Mouse (Mus musculus) brain, adult 2 months (tissue): ENCODE results near the gene Lsm10.
"Not testable (repeated sequence)": the region's sequence is repeated elsewhere in the genome, so short reads cannot be mapped to it uniquely, and the experiment has no call there.

ENCODE experiments used
- DNase-seq: peaks from one replicate; pipeline ENCODE4 v3.0.0; 2011; ENCODE audit warnings: low read depth, low spot score

Gene Lsm10

GRCm38 (mm10) chr4:126095622-126096430 lies 597 bp upstream of the Lsm10 start:
- not testable (repeated sequence) for DNase-seq

DNA sequence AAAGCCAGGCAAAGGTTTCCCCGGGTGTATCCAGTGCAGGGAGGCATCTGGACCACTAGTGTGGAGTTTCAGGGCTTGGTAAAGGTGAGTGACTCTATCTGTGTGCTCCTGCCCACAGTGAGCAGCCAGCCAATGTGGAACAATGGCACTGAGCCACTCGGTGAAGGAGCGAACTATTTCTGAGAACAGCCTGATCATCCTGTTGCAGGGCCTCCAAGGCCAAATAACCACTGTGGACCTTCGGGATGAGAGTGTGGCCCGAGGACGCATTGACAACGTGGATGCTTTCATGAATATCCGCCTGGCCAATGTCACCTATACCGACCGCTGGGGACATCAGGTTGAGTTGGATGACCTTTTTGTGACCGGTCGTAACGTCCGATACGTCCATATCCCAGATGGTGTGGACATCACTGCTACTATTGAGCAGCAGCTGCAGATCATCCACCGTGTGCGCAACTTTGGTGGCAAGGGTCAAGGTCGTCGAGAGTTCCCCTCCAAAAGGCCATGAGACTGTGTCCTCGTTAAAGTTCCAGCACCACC lies 1.4 kb downstream of the Lsm10 start:
- no peak for DNase-seq

GRCm38 (mm10) chr4:126099365-126099764 lies 2.9 kb downstream of the Lsm10 start:
- DNase-seq: no peak

GRCm38 (mm10) chr4:126100764-126101163 lies 4.3 kb downstream of the Lsm10 start:
- no peak for DNase-seq

- peak; percentile 87 for DNase-seq
These were observed 5.8 kb downstream of the Lsm10 start for GRCm38 (mm10) chr4:126102061-126102841.

DNA sequence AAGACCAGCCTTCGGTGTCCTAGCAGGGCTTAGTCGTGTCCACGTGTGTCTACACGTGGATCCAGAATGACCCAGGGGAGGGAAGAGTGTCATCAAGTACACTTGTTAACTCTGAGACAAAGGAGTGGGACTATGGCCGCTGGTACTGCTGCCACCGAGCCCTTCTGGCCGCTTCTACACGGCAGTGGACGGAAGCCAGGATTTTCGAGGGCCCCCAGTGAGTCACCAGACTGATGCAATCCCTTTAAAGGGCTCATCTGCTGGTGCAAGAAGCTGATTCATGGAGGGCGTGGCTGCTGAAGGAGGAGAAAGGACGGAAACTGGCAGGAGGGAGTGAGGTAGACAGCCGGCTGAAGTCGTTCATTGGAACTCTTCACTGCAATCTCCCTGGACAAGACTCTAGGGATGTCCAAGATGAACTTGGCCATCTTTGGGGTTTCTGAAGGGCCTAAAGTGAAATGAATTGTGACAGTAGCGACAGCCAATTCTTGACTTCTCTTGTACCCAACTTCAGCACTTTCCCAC lies 6.7 kb downstream of the Lsm10 start:
- DNase-seq: peak; percentile 97

GRCm38 (mm10) chr4:126103590-126104068 lies 7.2 kb downstream of the Lsm10 start, which contains the start of gene Stk40:
Gene Stk40 (plus strand): TSS chr4:126103957.
- DNase-seq: peak; percentile 99

- DNase-seq: peak; percentile 72
These were observed 8.0 kb downstream of the Lsm10 start for GRCm38 (mm10) chr4:126104261-126105075.

- DNase-seq: peak; percentile 69
These were observed 8.8 kb downstream of the Lsm10 start for GRCm38 (mm10) chr4:126105131-126105783.

DNA sequence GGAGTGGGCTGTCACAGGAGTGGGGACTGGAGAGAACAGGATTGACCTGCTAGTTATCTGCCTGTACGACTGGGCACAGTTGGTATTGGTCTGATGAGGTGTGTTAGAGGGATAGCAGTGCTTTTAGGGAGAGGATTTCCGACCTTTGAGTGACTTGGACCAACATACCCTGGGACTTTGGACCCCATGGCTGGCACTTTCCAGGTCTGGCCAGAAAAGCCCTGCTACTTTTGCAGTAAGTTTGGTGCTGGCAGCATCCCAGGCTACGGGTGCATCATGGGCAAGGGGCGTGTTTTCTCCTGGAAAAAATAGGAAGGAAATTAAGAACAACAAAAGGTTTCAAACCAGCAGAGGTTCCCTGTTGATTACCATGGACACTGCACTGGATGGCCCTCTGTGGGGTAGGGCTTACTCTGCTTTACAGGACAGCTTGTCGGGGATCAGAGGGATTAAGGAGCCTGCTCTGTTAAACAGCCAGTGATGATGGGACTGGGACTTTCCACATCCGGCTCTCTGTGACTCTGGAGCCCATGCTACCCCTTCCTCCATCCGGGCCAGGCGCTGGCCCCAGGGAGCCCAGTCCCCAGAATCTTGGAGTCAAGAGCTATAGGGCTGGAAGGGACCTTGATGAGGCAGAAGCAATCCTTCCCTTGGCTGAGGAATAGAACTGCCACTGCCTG lies 11.8 kb downstream of the Lsm10 start:
- DNase-seq: no peak

DNA sequence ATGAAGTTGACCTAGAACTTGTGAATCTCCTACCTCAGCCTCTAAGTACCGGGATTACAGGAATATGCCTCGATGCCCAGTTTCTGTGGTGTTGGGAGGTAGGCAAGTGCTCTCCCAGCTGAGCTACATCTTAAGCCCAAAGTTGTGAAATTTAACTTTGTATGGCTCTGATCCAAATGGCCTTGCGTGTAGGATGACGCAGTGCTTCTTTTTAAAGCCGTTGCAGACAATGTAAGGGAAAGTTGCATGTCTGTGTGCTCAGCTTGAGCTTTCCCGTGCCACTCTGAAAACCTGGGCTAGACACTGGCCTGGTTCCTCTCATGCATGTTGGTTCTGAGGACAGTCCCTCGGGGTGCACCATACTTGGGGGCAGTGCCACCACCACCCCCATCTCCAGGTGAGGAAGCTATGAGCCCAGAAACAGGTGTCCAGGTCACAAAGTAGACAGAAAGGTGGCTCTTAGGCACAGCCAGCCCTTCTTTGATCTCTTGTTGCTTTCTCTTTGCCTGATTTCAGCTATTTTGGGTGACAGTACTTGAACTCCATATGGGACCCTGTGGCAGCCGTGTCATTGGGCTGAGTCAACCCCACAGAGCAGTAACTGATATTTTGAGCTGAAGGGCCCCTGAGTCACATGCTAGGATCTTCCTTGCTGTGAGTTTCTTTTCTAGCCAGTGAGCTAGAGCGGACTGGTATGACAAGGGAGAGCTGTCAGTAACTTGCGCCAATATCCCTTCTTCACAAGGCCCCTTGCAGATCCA lies 13.4 kb downstream of the Lsm10 start:
- DNase-seq: peak; percentile 71

DNA sequence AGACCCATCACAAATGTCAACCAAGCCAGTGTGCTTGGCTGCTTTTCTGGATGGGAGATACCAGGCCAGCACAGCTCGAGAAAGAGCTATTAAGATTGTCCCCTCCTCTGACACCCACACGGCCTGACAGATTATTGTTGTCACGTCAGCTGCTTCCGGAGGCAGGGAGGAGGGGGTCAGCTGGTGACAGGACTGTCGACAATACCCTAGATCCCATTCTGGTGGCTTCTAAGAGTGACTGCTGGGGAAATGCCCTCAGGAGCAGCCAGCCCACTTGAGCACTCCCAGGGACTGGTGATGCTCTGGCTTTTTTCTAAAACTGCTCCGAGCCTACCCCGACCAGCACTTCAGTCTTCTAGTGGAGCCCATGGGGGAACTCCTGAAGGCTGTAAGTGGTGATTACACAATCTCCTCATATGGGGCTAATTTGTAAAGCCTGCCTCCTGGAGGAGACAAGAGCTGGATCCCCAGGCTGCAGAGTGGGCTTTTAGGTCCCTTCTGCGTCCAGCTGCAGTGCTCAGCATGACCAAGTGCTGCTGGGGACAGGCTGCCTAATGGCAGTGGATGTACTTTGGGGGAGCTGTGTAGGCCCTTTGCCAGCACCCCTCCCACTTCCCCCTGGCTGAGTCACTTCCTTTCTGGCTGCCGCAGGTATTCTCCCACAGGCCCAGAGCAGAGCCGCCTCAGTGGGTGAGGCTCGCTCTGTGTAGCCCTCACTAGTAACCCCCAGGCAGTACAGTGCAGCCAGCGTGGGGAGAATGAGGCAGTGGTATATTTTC lies 14.1 kb downstream of the Lsm10 start:
- DNase-seq: peak; percentile 93

GRCm38 (mm10) chr4:126111153-126111549 lies 14.7 kb downstream of the Lsm10 start:
- DNase-seq: no peak

- DNase-seq: peak; percentile 87
These were observed 16.8 kb downstream of the Lsm10 start for GRCm38 (mm10) chr4:126113243-126113642.

GRCm38 (mm10) chr4:126113943-126114342 lies 17.5 kb downstream of the Lsm10 start:
- peak; percentile 82 for DNase-seq

DNA sequence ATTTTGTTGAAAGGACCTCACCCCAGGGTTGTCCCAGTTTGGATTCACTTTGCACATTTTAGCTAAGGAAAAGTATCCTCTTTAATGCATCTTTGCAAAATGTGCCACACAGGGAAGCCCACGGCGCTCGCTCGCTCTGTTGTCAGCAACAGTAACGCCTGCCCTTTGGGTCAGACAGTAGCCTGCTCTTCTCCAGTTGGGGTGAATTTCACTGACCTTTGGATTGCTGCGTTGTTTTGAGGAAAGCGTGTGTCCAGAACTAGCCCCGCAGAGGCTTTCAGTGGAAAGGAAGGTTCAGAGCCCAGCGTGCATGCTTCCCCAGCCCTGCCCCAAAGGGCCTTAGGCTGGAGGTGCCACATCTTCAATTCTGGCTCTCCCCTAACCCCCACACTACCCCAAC lies 19.0 kb downstream of the Lsm10 start:
- no peak for DNase-seq

GRCm38 (mm10) chr4:126115871-126116521 lies 19.6 kb downstream of the Lsm10 start:
- DNase-seq: no peak

GRCm38 (mm10) chr4:126117116-126117515 lies 20.7 kb downstream of the Lsm10 start:
- DNase-seq: peak; percentile 49
